Mouse (Mus musculus): ENCODE measurements around the gene Fbxo10.

DNA sequence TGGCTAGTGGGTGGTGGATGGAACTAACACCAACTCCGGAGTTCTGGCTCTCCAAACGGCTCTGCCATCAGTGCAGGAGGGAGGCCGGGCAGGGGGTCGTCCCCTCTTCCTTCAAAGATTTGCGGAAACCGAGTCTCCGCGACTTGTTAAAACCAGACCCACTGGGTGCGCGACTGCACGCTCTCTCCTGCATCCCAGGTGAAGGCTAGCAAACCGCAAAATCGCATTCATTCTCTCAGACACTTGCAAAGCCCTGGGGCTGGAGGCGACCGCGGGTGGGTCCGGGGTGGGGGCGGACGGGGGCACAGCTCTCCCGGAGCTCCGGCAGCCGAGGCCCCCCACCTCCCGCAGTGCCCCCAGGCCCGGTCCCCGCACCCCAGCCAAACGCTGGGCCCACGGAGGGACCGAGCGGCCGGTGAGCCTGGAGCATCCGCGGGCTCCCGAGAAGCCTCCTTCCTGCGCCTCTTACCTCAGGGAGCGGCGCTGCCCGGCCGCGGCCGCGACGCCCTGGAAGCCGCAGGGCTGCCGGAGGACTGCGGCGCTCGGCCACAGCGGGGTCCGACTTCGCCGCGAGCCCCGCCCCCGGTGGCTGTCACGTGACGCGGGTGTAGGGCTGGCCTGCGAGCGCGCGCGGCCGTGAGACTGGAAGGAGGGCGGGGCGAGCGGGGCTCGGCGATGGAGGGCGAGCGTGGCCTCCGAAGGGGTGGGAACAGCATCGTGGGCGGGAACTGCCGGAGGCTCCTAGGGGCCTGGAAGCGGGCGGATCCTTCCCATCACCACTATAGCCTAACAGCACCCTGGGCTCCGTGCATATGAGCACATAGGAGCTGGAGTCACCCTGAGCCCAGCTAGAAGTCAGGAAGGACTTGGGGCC lies at the start of gene Fbxo10:
- TF ChIP-seq POLR2A (IDR thresholded peaks at IDR 0.05; ENCODE audit: borderline replicate concordance, extremely low read depth, insufficient read depth, insufficient read length, poor library complexity, severe bottlenecking) (peak; percentile 98), CTCF (IDR thresholded peaks at IDR 0.05; ENCODE audit: borderline replicate concordance, extremely low read depth, insufficient read depth, insufficient read length) (no peak)

Data from brain, embryonic 14.5 days (tissue).